Mouse (Mus musculus) small intestine, adult 2 months (tissue): ENCODE measurements around the gene Elovl3. TPM values are rescaled to one million over a fixed set of nuclear protein-coding genes. Genes with fewer than 3 reads are reported as not detected.

Experiments used
- H3K27ac ChIP-seq: fragments of 200-500 bp; 2 replicates; pipeline ENCODE4 v1.5.1; 2012; ENCODE audit warnings: low read depth, low read length, control low read depth, inconsistent platforms; ENCODE audit not compliant: insufficient read depth
- H3K27me3 ChIP-seq: fragments of 200-500 bp; 2 replicates; pipeline ENCODE4 v1.6.1; 2012; ENCODE audit warnings: mild to moderate bottlenecking, moderate library complexity, low read length, inconsistent platforms; ENCODE audit not compliant: control insufficient read depth, insufficient read depth
- H3K36me3 ChIP-seq: fragments of 200-500 bp; 2 replicates; pipeline ENCODE4 v1.6.1; 2012; ENCODE audit warnings: mild to moderate bottlenecking, low read length, control low read depth, inconsistent platforms; ENCODE audit not compliant: control insufficient read depth, insufficient read depth
- H3K4me1 ChIP-seq: fragments of 200-500 bp; 2 replicates; pipeline ENCODE4 v1.6.1; 2012; ENCODE audit warnings: low read length, inconsistent platforms, mixed read lengths; ENCODE audit not compliant: control insufficient read depth, insufficient read depth, insufficient read length
- H3K4me3 ChIP-seq: fragments of 200-500 bp; 2 replicates; pipeline ENCODE4 v1.5.1; 2012; ENCODE audit warnings: low read depth, mild to moderate bottlenecking, control low read depth, inconsistent platforms, low read length, moderate library complexity
- CTCF ChIP-seq: fragments of 200-500 bp; IDR thresholded peaks from 2 replicates; pipeline ENCODE4 v1.5.1; 2012; ENCODE audit warnings: low read depth, mild to moderate bottlenecking, control low read depth, inconsistent platforms, low read length, moderate library complexity, mixed read lengths; ENCODE audit not compliant: insufficient replicate concordance, insufficient read length; ENCODE audit errors: extremely low read depth
- POLR2A ChIP-seq: fragments of 200-500 bp; IDR thresholded peaks from 2 replicates; pipeline ENCODE4 v1.6.1; 2012; ENCODE audit warnings: low read depth, mild to moderate bottlenecking, control low read depth, inconsistent platforms, low read length, moderate library complexity
- WGBS: fragments of 180-500 bp; shearing (Covaris S2); methylation state at CpG from one replicate; pipeline ENCODE4 v1.1.7; 2018; 5-methylcytosine and 5-hydroxymethylcytosine counted together
- polyA plus RNA-seq: library from polyadenylated mRNA; depleted of rRNA; stranded (reverse); fragments of >200 nt; gene quantifications from 2 replicates; pipeline ENCODE4 v1.2.3, GENCODE M21; 2012; rRNA removed

Elovl3 gene
- polyA plus RNA-seq, 1 experiment = not detected

DNA sequence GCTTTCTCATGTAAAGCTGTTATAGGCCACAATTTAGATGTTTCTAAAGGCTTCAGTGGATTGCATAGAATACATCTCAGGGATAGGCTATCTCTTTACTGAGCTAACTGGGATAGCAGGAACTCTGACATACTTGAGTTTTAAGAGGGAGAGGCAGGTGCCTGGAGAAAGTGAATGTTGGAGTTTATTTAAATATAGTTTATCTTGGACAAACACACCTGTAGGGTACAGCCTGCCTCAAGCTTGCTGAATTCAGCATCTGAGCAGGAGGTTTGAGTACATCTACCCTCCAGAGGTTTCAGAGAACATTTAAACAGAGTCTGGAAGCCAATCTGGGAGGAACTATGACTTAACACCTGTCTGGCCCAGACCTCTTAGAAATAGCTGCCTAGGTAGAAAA lies 43.5 kb downstream of the Elovl3 start:
- no peak overlapping the region for H3K27ac ChIP-seq
- no peaks in the 10 kb centered on the region for H3K4me1 ChIP-seq
- H3K27me3 ChIP-seq = no peaks in the 10 kb centered on the region
- TF ChIP-seq POLR2A (no peak), CTCF (no peak)
- no peak overlapping the region for H3K4me3 ChIP-seq
- H3K36me3 ChIP-seq = peaks cover 27% of the 10 kb centered on the region

GRCm38 (mm10) chr19:46177046-46177445 lies 45.3 kb downstream of the Elovl3 start:
- no peaks in the 10 kb centered on the region for H3K4me1 ChIP-seq
- 44% methylated on average over 5 of the region's 5 CpGs for WGBS
- H3K27me3 ChIP-seq = no peaks in the 10 kb centered on the region
- H3K4me3 ChIP-seq = no peak overlapping the region
- TF ChIP-seq POLR2A (no peak), CTCF (no peak)
- no peak overlapping the region for H3K27ac ChIP-seq
- H3K36me3 ChIP-seq = peaks cover 13% of the 10 kb centered on the region

DNA sequence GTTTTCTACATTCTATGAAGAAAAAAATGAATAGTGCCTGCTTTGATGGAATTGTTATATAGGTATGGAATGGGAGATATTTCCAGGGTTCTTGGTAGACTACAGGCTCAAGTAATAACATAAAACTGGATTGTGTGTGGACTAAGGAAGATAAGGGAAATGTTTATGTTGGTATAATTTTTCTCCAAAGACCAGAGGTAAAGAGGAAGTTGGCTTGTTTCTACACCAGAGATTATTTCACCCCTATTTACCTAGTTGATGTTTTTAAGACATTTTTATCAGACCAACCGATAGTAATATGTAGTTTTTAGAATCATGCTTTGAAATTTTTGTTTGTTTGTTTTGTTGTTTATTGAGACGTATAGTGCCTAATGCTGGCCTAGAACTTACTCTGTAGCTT lies 48.6 kb downstream of the Elovl3 start:
- no peak overlapping the region for H3K4me3 ChIP-seq
- WGBS = 80% methylated on average over 2 of the region's 2 CpGs
- H3K27me3 ChIP-seq = no peaks in the 10 kb centered on the region
- H3K4me1 ChIP-seq = no peaks in the 10 kb centered on the region
- H3K36me3 ChIP-seq = 0 out of 2 replicates have a peak, but pooled peaks cover 2% of the 10 kb centered on the region
- TF ChIP-seq POLR2A (no peak), CTCF (no peak)
- H3K27ac ChIP-seq = no peak overlapping the region

DNA sequence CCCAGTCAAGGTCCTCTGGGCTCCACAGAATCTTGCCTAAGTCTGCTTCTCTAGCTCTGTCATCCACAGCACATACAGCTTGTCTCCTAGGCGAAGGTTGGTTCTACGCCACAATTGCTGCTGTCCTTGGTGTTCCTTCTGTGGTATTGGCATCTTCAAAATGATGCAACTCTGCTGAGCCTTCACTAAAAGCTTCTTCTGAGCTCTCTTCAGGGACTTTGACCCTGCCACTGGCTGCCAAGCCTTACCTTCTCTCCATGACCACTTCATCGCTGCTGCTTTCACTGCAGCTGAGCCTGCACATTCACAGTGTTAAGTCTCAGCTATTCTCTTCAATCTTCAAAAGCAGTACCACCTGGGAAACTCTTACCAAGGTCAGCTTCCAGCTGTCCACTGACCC lies 50.5 kb downstream of the Elovl3 start:
- Histone ChIP-seq H3K36me3 (0 out of 2 replicates have a peak, but pooled peaks cover 2% of the 10 kb centered on the region), H3K4me3 (no peak overlapping the region), H3K27ac (no peak overlapping the region), H3K4me1 (no peaks in the 10 kb centered on the region), H3K27me3 (no peaks in the 10 kb centered on the region)
- 75% methylated on average over 3 of the region's 3 CpGs for WGBS
- TF ChIP-seq CTCF (no peak), POLR2A (no peak)

Other genes with a start within 250 kb of the Elovl3 start
- 3.6 and 7.5 TPM in 2 replicates for gene Armh3, start 133.4 kb upstream of the Elovl3 start, polyA plus RNA-seq
- 3.4 and 5.6 TPM in 2 replicates for gene Hps6, start 128.4 kb upstream of the Elovl3 start, polyA plus RNA-seq
- 9.9 and 10.6 TPM in 2 replicates for gene Pprc1, start 87.0 kb upstream of the Elovl3 start, polyA plus RNA-seq
- gene Ldb1, start 86.7 kb upstream of the Elovl3 start, polyA plus RNA-seq = 35.6 and 60.8 TPM in 2 replicates
- 3.4 and 4.3 TPM in 2 replicates for gene Nolc1, start 56.0 kb upstream of the Elovl3 start, polyA plus RNA-seq
- gene Pitx3, start 16.4 kb downstream of the Elovl3 start, polyA plus RNA-seq = not detected in 2 replicates
- 77.6 and 146 TPM in 2 replicates for gene Gbf1, start 20.6 kb downstream of the Elovl3 start, polyA plus RNA-seq
- 41.4 and 89.6 TPM in 2 replicates for gene Nfkb2, start 172.4 kb downstream of the Elovl3 start, polyA plus RNA-seq
- 27.0 and 30.1 TPM in 2 replicates for gene Psd, start 195.3 kb downstream of the Elovl3 start, polyA plus RNA-seq
- gene Fbxl15, start 196.3 kb downstream of the Elovl3 start, polyA plus RNA-seq = 37.4 and 60.4 TPM in 2 replicates
- 23.5 and 26.9 TPM in 2 replicates for gene Cuedc2, start 206.8 kb downstream of the Elovl3 start, polyA plus RNA-seq
- gene Mfsd13a, start 209.2 kb downstream of the Elovl3 start, polyA plus RNA-seq = 29.4 and 36.0 TPM in 2 replicates
- 0.56 and 3.4 TPM in 2 replicates for gene 2310034G01Rik, start 218.4 kb downstream of the Elovl3 start, polyA plus RNA-seq